In the genomic region with DNA sequence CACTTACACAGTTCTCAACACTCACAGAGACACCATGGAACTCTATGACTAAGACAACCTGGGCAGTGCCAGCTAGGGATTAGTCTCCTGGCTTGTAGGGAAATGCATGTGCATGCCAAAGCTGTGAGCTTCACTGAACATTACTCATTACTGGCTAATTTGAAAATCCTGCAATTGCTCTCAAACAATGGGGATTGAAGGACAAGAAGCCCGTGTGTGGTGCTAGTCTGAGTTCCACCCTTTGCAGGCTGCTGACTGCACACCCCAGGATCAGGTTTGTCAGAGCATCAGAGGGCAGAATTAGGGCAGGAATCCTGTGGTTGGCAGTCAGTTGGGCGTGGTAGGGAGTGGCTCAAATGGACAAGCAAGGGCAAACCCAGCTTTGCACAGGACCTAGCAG, we compare ENCODE assay signal across 17 mouse cellular contexts. TPM values are rescaled to one million over a fixed set of nuclear protein-coding genes. Genes with fewer than 3 reads are reported as not detected.
DNase-seq lines count a peak whose midpoint lies in the region; ATAC-seq and TF ChIP-seq lines count a peak whose summit lies in the region.
"Had no signal": no experiment of that assay in that cellular context is flagged by ENCODE, and none has a peak within 500 bp of the region (broad histone marks: within the 10 kb centered on the region; RNA-seq: fewer than 3 reads in every experiment).

No protein-coding gene starts in this region.

- H3K4me1 ChIP-seq in forebrain, embryonic 13.5 days: peaks cover 17% of the 10 kb centered on the region
- peaks cover 7% of the 10 kb centered on the region for H3K4me1 ChIP-seq in forebrain, embryonic 10.5 days
- H3K4me1 ChIP-seq in midbrain, postnatal 0 days (ENCODE audit: insufficient read depth, low read length): no peaks in the 10 kb centered on the region
- H3K4me1 ChIP-seq in midbrain, embryonic 13.5 days (replicated peaks): no peaks in the 10 kb centered on the region
- peaks cover 3% of the 10 kb centered on the region; the same call in 1 of the 2 replicates for H3K4me1 ChIP-seq in forebrain, embryonic 14.5 days (ENCODE audit: control insufficient read depth, insufficient read depth, low read length)
- no peaks in the 10 kb centered on the region for H3K4me1 ChIP-seq in stomach, embryonic 16.5 days (ENCODE audit: control insufficient read depth, insufficient read depth, low read length)
- H3K4me1 ChIP-seq: hindbrain, embryonic 15.5 days had no signal

- H3K9me3 ChIP-seq in forebrain, embryonic 13.5 days (replicated peaks): no peaks in the 10 kb centered on the region
- H3K9me3 ChIP-seq in forebrain, embryonic 10.5 days: no peaks in the 10 kb centered on the region
- H3K9me3 ChIP-seq in midbrain, postnatal 0 days (ENCODE audit: low read length): no peaks in the 10 kb centered on the region
- no peaks in the 10 kb centered on the region for H3K9me3 ChIP-seq in midbrain, embryonic 13.5 days
- no peaks in the 10 kb centered on the region for H3K9me3 ChIP-seq in forebrain, embryonic 14.5 days (replicated peaks; ENCODE audit: control insufficient read depth, low read length)
- H3K9me3 ChIP-seq in stomach, embryonic 16.5 days (replicated peaks; ENCODE audit: control insufficient read depth, low read length): no peaks in the 10 kb centered on the region
- H3K9me3 ChIP-seq: hindbrain, embryonic 15.5 days had no signal

- TF ChIP-seq CTCF in midbrain, postnatal 0 days (IDR thresholded peaks at IDR 0.05): no peak

- no peak overlapping the region for H3K9ac ChIP-seq in forebrain, embryonic 13.5 days
- no peak overlapping the region for H3K9ac ChIP-seq in midbrain, postnatal 0 days (replicated peaks; ENCODE audit: low read length, poor library complexity, severe bottlenecking)
- H3K9ac ChIP-seq in midbrain, embryonic 13.5 days (replicated peaks): no peak overlapping the region
- H3K9ac ChIP-seq in forebrain, embryonic 14.5 days (ENCODE audit: low read length): no peak overlapping the region
- no peak overlapping the region for H3K9ac ChIP-seq in stomach, embryonic 16.5 days (ENCODE audit: low read length)
- H3K9ac ChIP-seq: hindbrain, embryonic 15.5 days; lung, embryonic 14.5 days had no signal

- H3K36me3 ChIP-seq in forebrain, embryonic 13.5 days (ENCODE audit: poor library complexity, severe bottlenecking): no peaks in the 10 kb centered on the region
- H3K36me3 ChIP-seq in forebrain, embryonic 10.5 days (replicated peaks): no peaks in the 10 kb centered on the region
- H3K36me3 ChIP-seq in midbrain, postnatal 0 days (ENCODE audit: insufficient read depth, low read length): no peaks in the 10 kb centered on the region
- H3K36me3 ChIP-seq in midbrain, embryonic 13.5 days: no peaks in the 10 kb centered on the region
- no peaks in the 10 kb centered on the region for H3K36me3 ChIP-seq in forebrain, embryonic 14.5 days (ENCODE audit: control insufficient read depth, insufficient read depth, low read length)
- no peaks in the 10 kb centered on the region for H3K36me3 ChIP-seq in stomach, embryonic 16.5 days (ENCODE audit: control insufficient read depth, insufficient read depth, low read length)
- H3K36me3 ChIP-seq: hindbrain, embryonic 15.5 days had no signal

- no peak overlapping the region for H3K4me2 ChIP-seq in forebrain, embryonic 13.5 days
- no peak overlapping the region for H3K4me2 ChIP-seq in midbrain, postnatal 0 days (ENCODE audit: low read depth, low read length, poor library complexity, severe bottlenecking)
- H3K4me2 ChIP-seq in midbrain, embryonic 13.5 days (replicated peaks): no peak overlapping the region
- H3K4me2 ChIP-seq in forebrain, embryonic 14.5 days (ENCODE audit: low read length): no peak overlapping the region
- H3K4me2 ChIP-seq in stomach, embryonic 16.5 days (ENCODE audit: low read depth, low read length): no peak overlapping the region
- H3K4me2 ChIP-seq: heart, embryonic 11.5 days; hindbrain, embryonic 15.5 days; lung, embryonic 14.5 days; midbrain, embryonic 11.5 days had no signal

- peak; percentile 94 for ATAC-seq in forebrain, embryonic 13.5 days
- no peak for ATAC-seq in midbrain, postnatal 0 days (ENCODE audit: low FRiP score)
- ATAC-seq in midbrain, embryonic 13.5 days: no peak
- peak; percentile 91 for ATAC-seq in forebrain, embryonic 14.5 days
- peak; percentile 85 for ATAC-seq in stomach, embryonic 16.5 days (ENCODE audit: insufficient read depth, low FRiP score)
- ATAC-seq in erythroblast, adult 5-6 weeks (replicated peaks; ENCODE audit: low FRiP score, poor library complexity, severe bottlenecking): no peak

- H3K27ac ChIP-seq in forebrain, embryonic 13.5 days: no peak overlapping the region; the same call in 1 of the 2 replicates
- H3K27ac ChIP-seq in forebrain, embryonic 10.5 days: no peak overlapping the region
- no peak overlapping the region for H3K27ac ChIP-seq in midbrain, postnatal 0 days (ENCODE audit: low read depth, low read length)
- H3K27ac ChIP-seq in midbrain, embryonic 13.5 days: no peak overlapping the region
- no peak overlapping the region for H3K27ac ChIP-seq in forebrain, embryonic 14.5 days (ENCODE audit: low read depth, low read length)
- H3K27ac ChIP-seq in stomach, embryonic 16.5 days (ENCODE audit: low read length): peak overlapping the region; percentile 61; the same call in 1 of the 2 replicates
- H3K27ac ChIP-seq: hindbrain, embryonic 15.5 days had no signal

- no peaks in the 10 kb centered on the region for H3K27me3 ChIP-seq in forebrain, embryonic 13.5 days
- no peaks in the 10 kb centered on the region for H3K27me3 ChIP-seq in forebrain, embryonic 10.5 days (ENCODE audit: poor library complexity, severe bottlenecking)
- H3K27me3 ChIP-seq in midbrain, postnatal 0 days (ENCODE audit: insufficient read depth, low read length): no peaks in the 10 kb centered on the region
- H3K27me3 ChIP-seq in midbrain, embryonic 13.5 days: no peaks in the 10 kb centered on the region
- no peaks in the 10 kb centered on the region for H3K27me3 ChIP-seq in forebrain, embryonic 14.5 days (replicated peaks; ENCODE audit: control insufficient read depth, insufficient read depth, low read length)
- H3K27me3 ChIP-seq in stomach, embryonic 16.5 days (ENCODE audit: control insufficient read depth, insufficient read depth, low read length): no peaks in the 10 kb centered on the region
- H3K27me3 ChIP-seq: CH12.LX; hindbrain, embryonic 15.5 days had no signal

- WGBS in forebrain, embryonic 13.5 days: 25% methylated on average over 2 of the region's 2 CpGs
- WGBS in forebrain, embryonic 10.5 days: 49% methylated on average over 2 of the region's 2 CpGs
- 55% methylated on average over 2 of the region's 2 CpGs for WGBS in midbrain, postnatal 0 days
- 58% methylated on average over 2 of the region's 2 CpGs for WGBS in midbrain, embryonic 13.5 days
- WGBS in forebrain, embryonic 14.5 days: 22% methylated on average over 2 of the region's 2 CpGs
- 58% methylated on average over 2 of the region's 2 CpGs for WGBS in stomach, embryonic 16.5 days

- H3K4me3 ChIP-seq in forebrain, embryonic 13.5 days: no peak overlapping the region
- no peak overlapping the region for H3K4me3 ChIP-seq in forebrain, embryonic 10.5 days
- no peak overlapping the region for H3K4me3 ChIP-seq in midbrain, postnatal 0 days (ENCODE audit: low read depth, low read length)
- H3K4me3 ChIP-seq in midbrain, embryonic 13.5 days (replicated peaks): no peak overlapping the region
- no peak overlapping the region for H3K4me3 ChIP-seq in forebrain, embryonic 14.5 days (ENCODE audit: low read depth, low read length)
- no peak overlapping the region for H3K4me3 ChIP-seq in stomach, embryonic 16.5 days (replicated peaks; ENCODE audit: low read length)
- H3K4me3 ChIP-seq: hindbrain, embryonic 15.5 days had no signal

- DNase-seq in forebrain, embryonic 10.5 days (ENCODE audit: extremely low spot score, low spot score): no peak
- DNase-seq in midbrain, postnatal 0 days (ENCODE audit: low spot score): peak; percentile 31
- peak; percentile 85 for DNase-seq in forebrain, embryonic 14.5 days (ENCODE audit: low spot score)
- DNase-seq in adrenal gland, adult 18-20 months (ENCODE audit: low spot score in 2 of 2): no peak
- DNase-seq: cerebellum, adult 11 months; kidney, postnatal 25 days; lung, embryonic 14.5 days had no signal

RNA-seq across cellular contexts. Expression of gene Pdcl2, which starts 15.2 kb away (rescaled TPM):
- not detected in 2 replicates for polyA plus RNA-seq in forebrain, embryonic 13.5 days (2015; fragmentation: Nextera tagmentation; extraction: Ambion mirVana)
- polyA plus RNA-seq in forebrain, embryonic 10.5 days (2016; fragmentation: Nextera tagmentation; extraction: Ambion mirVana): not detected in 2 replicates
- total RNA-seq in midbrain, postnatal 0 days (2014; rRNA removed): not detected in 2 replicates
- not detected in 2 replicates for polyA plus RNA-seq in midbrain, postnatal 0 days (2015; fragmentation: Nextera tagmentation; extraction: Ambion mirVana)
- not detected in 2 replicates for polyA plus RNA-seq in midbrain, embryonic 13.5 days (2015; fragmentation: Nextera tagmentation; extraction: Ambion mirVana)
- polyA plus RNA-seq in forebrain, embryonic 14.5 days (2014; fragmentation: Nextera tagmentation; extraction: Ambion mirVana): not detected in 2 replicates
- polyA plus RNA-seq in stomach, embryonic 16.5 days (2015; fragmentation: Nextera tagmentation; extraction: Ambion mirVana): not detected in 2 replicates
- total RNA-seq in erythroblast, adult 5-6 weeks (2015; ENCODE audit: low replicate concordance): not detected in 2 replicates
- total RNA-seq in erythroblast, adult 5-6 weeks (2017; ENCODE audit: low replicate concordance): not detected in 2 replicates
- total RNA-seq in adrenal gland, adult 18-20 months (2021): not detected
- total RNA-seq: CH12.LX had no signal
- polyA plus RNA-seq: embryonic facial prominence, embryonic 11.5 days; heart, embryonic 11.5 days; hindbrain, embryonic 15.5 days; limb, embryonic 11.5 days; lung, embryonic 14.5 days; midbrain, embryonic 11.5 days had no signal

RNA-seq across cellular contexts. Expression of gene Nmu, which starts 17.5 kb away (rescaled TPM):
- not detected in 2 replicates for polyA plus RNA-seq in forebrain, embryonic 13.5 days (2015; fragmentation: Nextera tagmentation; extraction: Ambion mirVana)
- 0.84 and 0.99 TPM in 2 replicates for polyA plus RNA-seq in forebrain, embryonic 10.5 days (2016; fragmentation: Nextera tagmentation; extraction: Ambion mirVana)
- not detected in 2 replicates for total RNA-seq in midbrain, postnatal 0 days (2014; rRNA removed)
- polyA plus RNA-seq in midbrain, postnatal 0 days (2015; fragmentation: Nextera tagmentation; extraction: Ambion mirVana): 0.97 and 1.1 TPM in 2 replicates
- polyA plus RNA-seq in midbrain, embryonic 13.5 days (2015; fragmentation: Nextera tagmentation; extraction: Ambion mirVana): not detected in 2 replicates
- polyA plus RNA-seq in forebrain, embryonic 14.5 days (2014; fragmentation: Nextera tagmentation; extraction: Ambion mirVana): 0.54 TPM in 1 of 2 replicates, not detected in the other
- polyA plus RNA-seq in stomach, embryonic 16.5 days (2015; fragmentation: Nextera tagmentation; extraction: Ambion mirVana): 0.17 TPM in 1 of 2 replicates, not detected in the other
- not detected in 2 replicates for total RNA-seq in erythroblast, adult 5-6 weeks (2015; ENCODE audit: low replicate concordance)
- not detected in 2 replicates for total RNA-seq in erythroblast, adult 5-6 weeks (2017; ENCODE audit: low replicate concordance)
- not detected for total RNA-seq in adrenal gland, adult 18-20 months (2021)
- total RNA-seq: CH12.LX had no signal
- polyA plus RNA-seq: heart, embryonic 11.5 days had no signal

RNA-seq across cellular contexts. Expression of gene Clock, which starts 41.5 kb away (rescaled TPM):
- polyA plus RNA-seq in forebrain, embryonic 13.5 days (2015; fragmentation: Nextera tagmentation; extraction: Ambion mirVana): 12.3 and 14.2 TPM in 2 replicates
- 10.2 and 11.5 TPM in 2 replicates for polyA plus RNA-seq in forebrain, embryonic 10.5 days (2016; fragmentation: Nextera tagmentation; extraction: Ambion mirVana)
- total RNA-seq in midbrain, postnatal 0 days (2014; rRNA removed): 25.1 and 32.1 TPM in 2 replicates
- polyA plus RNA-seq in midbrain, postnatal 0 days (2015; fragmentation: Nextera tagmentation; extraction: Ambion mirVana): 8.1 and 11.6 TPM in 2 replicates
- polyA plus RNA-seq in midbrain, embryonic 13.5 days (2015; fragmentation: Nextera tagmentation; extraction: Ambion mirVana): 13.0 and 13.9 TPM in 2 replicates
- 8.2 and 13.6 TPM in 2 replicates for polyA plus RNA-seq in forebrain, embryonic 14.5 days (2014; fragmentation: Nextera tagmentation; extraction: Ambion mirVana)
- polyA plus RNA-seq in stomach, embryonic 16.5 days (2015; fragmentation: Nextera tagmentation; extraction: Ambion mirVana): 12.5 and 13.0 TPM in 2 replicates
- total RNA-seq in erythroblast, adult 5-6 weeks (2015; ENCODE audit: low replicate concordance): 0.58 and 3.3 TPM in 2 replicates
- total RNA-seq in erythroblast, adult 5-6 weeks (2017; ENCODE audit: low replicate concordance): 0.70 and 1.6 TPM in 2 replicates
- total RNA-seq in adrenal gland, adult 18-20 months (2021): 10 to 100 TPM; 48.8 to 54.2 TPM

Comparison
In these comparisons a context has a peak if more than half of its experiments do, and no peak if none do; other contexts are left out.
1. DNase-seq: peak in midbrain, postnatal 0 days (single experiment) and forebrain, embryonic 14.5 days (single experiment); none in forebrain, embryonic 10.5 days (single experiment) and adrenal gland, adult 18-20 months (0 of 2).
2. ATAC-seq: peak in forebrain, embryonic 13.5 days (single experiment), forebrain, embryonic 14.5 days (single experiment) and stomach, embryonic 16.5 days (single experiment); none in midbrain, postnatal 0 days (single experiment), midbrain, embryonic 13.5 days (single experiment) and erythroblast, adult 5-6 weeks (single experiment).